Mouse (Mus musculus) myocyte (in vitro differentiated cells): ENCODE measurements around the gene Zfp51. TPM values are rescaled to one million over a fixed set of nuclear protein-coding genes. Genes with fewer than 3 reads are reported as not detected.
"Not testable (repeated sequence)": the region's sequence is repeated elsewhere in the genome, so short reads cannot be mapped to it uniquely, and the experiment has no call there.

Source experiments
- H3K27me3 ChIP-seq: one replicate; pipeline ENCODE4 v1.6.1; 2011; ENCODE audit not compliant: control insufficient read depth, insufficient read depth, insufficient read length
- H3K36me3 ChIP-seq: one replicate; pipeline ENCODE4 v1.6.1; 2011; ENCODE audit not compliant: control insufficient read depth, insufficient read depth
- H3K4me2 ChIP-seq: one replicate; pipeline ENCODE4 v1.6.1; 2011; ENCODE audit warnings: low read depth, control low read depth
- H3K4me3 ChIP-seq: one replicate; pipeline ENCODE4 v1.5.1; 2011; ENCODE audit warnings: mild to moderate bottlenecking, control low read depth, moderate library complexity
- H3K79me2 ChIP-seq: one replicate; pipeline ENCODE4 v1.6.1; 2011; ENCODE audit not compliant: control insufficient read depth, insufficient read depth
- H3ac ChIP-seq: one replicate; pipeline ENCODE4 v1.6.1; 2011; ENCODE audit not compliant: control insufficient read depth, insufficient read length
- CEBPB ChIP-seq: IDR thresholded peaks from 2 replicates; pipeline ENCODE4 v1.6.1; 2011; ENCODE audit warnings: mild to moderate bottlenecking, moderate library complexity; ENCODE audit not compliant: poor library complexity, insufficient read depth, severe bottlenecking
- E2F4 ChIP-seq: IDR thresholded peaks from one replicate; pipeline ENCODE4 v1.6.1; 2011; ENCODE audit warnings: mild to moderate bottlenecking, control low read depth, moderate library complexity; ENCODE audit not compliant: insufficient read depth
- MAX ChIP-seq: IDR thresholded peaks from one replicate; pipeline ENCODE4 v1.6.1; 2011; ENCODE audit warnings: low read depth, mild to moderate bottlenecking, control low read depth
- MYOD1 ChIP-seq, 3 experiments: IDR thresholded peaks; one replicate each; pipeline ENCODE4 v1.6.1; 2011; ENCODE audit warnings: control low read depth in 2 of 3, low read depth in 2 of 3, mild to moderate bottlenecking in 2 of 3, moderate library complexity in 1 of 3; ENCODE audit not compliant: insufficient read length in 2 of 3, control insufficient read depth in 1 of 3
- MYOG ChIP-seq, 3 experiments: IDR thresholded peaks; one replicate each; pipeline ENCODE4 v1.6.1; 2011; ENCODE audit warnings: control low read depth in 2 of 3, low read depth in 2 of 3, mild to moderate bottlenecking in 2 of 3; ENCODE audit not compliant: insufficient read length in 2 of 3, control insufficient read depth in 1 of 3, insufficient read depth in 1 of 3
- POLR2A ChIP-seq: IDR thresholded peaks from one replicate; pipeline ENCODE4 v1.6.1; 2011; ENCODE audit warnings: low read depth, mild to moderate bottlenecking, control low read depth, moderate library complexity; ENCODE audit not compliant: insufficient read length
- POLR2AphosphoS2 ChIP-seq: IDR thresholded peaks from one replicate; pipeline ENCODE4 v1.6.1; 2011; ENCODE audit warnings: low read depth, control low read depth; ENCODE audit not compliant: insufficient read length
- REST ChIP-seq: IDR thresholded peaks from one replicate; pipeline ENCODE4 v1.6.1; 2011; ENCODE audit warnings: mild to moderate bottlenecking, control low read depth, moderate library complexity; ENCODE audit not compliant: insufficient read depth, insufficient read length
- SRF ChIP-seq: IDR thresholded peaks from one replicate; pipeline ENCODE4 v1.6.1; 2011; ENCODE audit warnings: low read depth; ENCODE audit not compliant: control insufficient read depth, insufficient read length
- TCF12 ChIP-seq: IDR thresholded peaks from one replicate; pipeline ENCODE4 v1.6.1; 2011; ENCODE audit warnings: mild to moderate bottlenecking, control low read depth; ENCODE audit not compliant: poor library complexity, insufficient read depth, severe bottlenecking
- TCF3 ChIP-seq: IDR thresholded peaks from one replicate; pipeline ENCODE4 v1.6.1; 2011; ENCODE audit warnings: low read depth, control low read depth; ENCODE audit not compliant: insufficient read length
- USF1 ChIP-seq: IDR thresholded peaks from one replicate; pipeline ENCODE4 v1.6.1; 2011; ENCODE audit warnings: low read depth, mild to moderate bottlenecking, control low read depth, moderate library complexity
- polyA plus RNA-seq: library from polyadenylated mRNA; unstranded; fragments of >200 nt; fragmentation: generic; extraction: Trizol; gene quantifications from one replicate; pipeline ENCODE4 v1.2.1, GENCODE M21; 2012; ENCODE audit warnings: missing spikeins

The Zfp51 gene
- polyA plus RNA-seq: 1.5 TPM

GRCm38 (mm10) chr17:21450138-21450704 lies at the start of gene Zfp51:
Gene Zfp51, plus strand, starts transcription at chr17:21450374.
- H3K27me3 ChIP-seq: no peaks in the 10 kb centered on the region
- H3K79me2 ChIP-seq: peaks cover 9% of the 10 kb centered on the region
- H3K4me3 ChIP-seq: peak within 1 kb of the TSS; percentile 54
- no peak within 1 kb of the TSS for H3ac ChIP-seq
- no peaks in the 10 kb centered on the region for H3K36me3 ChIP-seq
- TF ChIP-seq MYOD1 (IDR thresholded peaks at IDR 0.05; ENCODE audit: control insufficient read depth in 1 of 3, insufficient read length in 2 of 3, low read depth in 2 of 3) (peak; percentile 30 to 90 (median 81)), POLR2A (peak; percentile 74), POLR2AphosphoS2 (peak; percentile 44), USF1 (no peak), REST (no peak), MYOG (IDR thresholded peaks at IDR 0.05; ENCODE audit: control insufficient read depth in 1 of 3, insufficient read depth in 1 of 3, insufficient read length in 2 of 3, low read depth in 2 of 3) (peak; percentile 62 to 91 (median 90))
- peak within 1 kb of the TSS; percentile 100 for H3K4me2 ChIP-seq

GRCm38 (mm10) chr17:21422664-21423599 lies 27.2 kb upstream of the Zfp51 start, which contains the start of gene Zfp54:
Gene Zfp54, plus strand, starts transcription at chr17:21423227.
- H3K27me3 ChIP-seq: peaks cover 6% of the 10 kb centered on the region
- TF ChIP-seq POLR2A: peak; percentile 51
- TF ChIP-seq MYOG (IDR thresholded peaks at IDR 0.05; ENCODE audit: control insufficient read depth in 1 of 3, insufficient read depth in 1 of 3, insufficient read length in 2 of 3, low read depth in 2 of 3): peak in 2 of 3 experiments; percentile 19 to 40
- TF ChIP-seq TCF3: no peak
- no peak for TF ChIP-seq SRF
- no peak for TF ChIP-seq POLR2AphosphoS2
- TF ChIP-seq REST: no peak
- TF ChIP-seq MYOD1 (IDR thresholded peaks at IDR 0.05; ENCODE audit: control insufficient read depth in 1 of 3, insufficient read length in 2 of 3, low read depth in 2 of 3): peak in 1 of 3 experiments; percentile 32
- TF ChIP-seq USF1: no peak

GRCm38 (mm10) chr17:21438806-21439400 lies 11.3 kb upstream of the Zfp51 start:
- not testable (repeated sequence) for H3K27me3 ChIP-seq, H3K4me3 ChIP-seq, H3K79me2 ChIP-seq, H3K4me2 ChIP-seq, H3ac ChIP-seq
- peaks cover 11% of the 10 kb centered on the region for H3K36me3 ChIP-seq

More at GRCm38 (mm10) chr17:21422664-21423599, 27.2 kb upstream of the Zfp51 start, which contains the start of gene Zfp54:
- H3K4me3 ChIP-seq: peak within 1 kb of the TSS; percentile 45
- H3K36me3 ChIP-seq: no peaks in the 10 kb centered on the region
- peak within 1 kb of the TSS; percentile 37 for H3ac ChIP-seq
- H3K79me2 ChIP-seq: no peaks in the 10 kb centered on the region
- H3K4me2 ChIP-seq: peak within 1 kb of the TSS; percentile 100

- Histone ChIP-seq H3K36me3 (no peaks in the 10 kb centered on the region), H3ac (no peak overlapping the region), H3K27me3 (no peaks in the 10 kb centered on the region), H3K4me3 (peak overlapping the region; percentile 54), H3K79me2 (peaks cover 9% of the 10 kb centered on the region), H3K4me2 (peak overlapping the region; percentile 100)
- TF ChIP-seq MYOD1 (IDR thresholded peaks at IDR 0.05; ENCODE audit: control insufficient read depth in 1 of 3, insufficient read length in 2 of 3, low read depth in 2 of 3) (no peak), USF1 (no peak), MYOG (IDR thresholded peaks at IDR 0.05; ENCODE audit: control insufficient read depth in 1 of 3, insufficient read depth in 1 of 3, insufficient read length in 2 of 3, low read depth in 2 of 3) (no peak), POLR2A (no peak), TCF12 (no peak), SRF (no peak), E2F4 (no peak), REST (no peak), TCF3 (no peak), POLR2AphosphoS2 (no peak), MAX (no peak), CEBPB (no peak)
Measured at GRCm38 (mm10) chr17:21449669-21450068, 505 bp upstream of the Zfp51 start.

- Histone ChIP-seq H3ac (no peak overlapping the region), H3K79me2 (no peaks in the 10 kb centered on the region), H3K36me3 (peaks cover 46% of the 10 kb centered on the region), H3K27me3 (no peaks in the 10 kb centered on the region), H3K4me3 (no peak overlapping the region), H3K4me2 (no peak overlapping the region)
- no peak for TF ChIP-seq POLR2A
- TF ChIP-seq USF1: no peak
- no peak for TF ChIP-seq CEBPB
- no peak for TF ChIP-seq POLR2AphosphoS2
- TF ChIP-seq MYOG (IDR thresholded peaks at IDR 0.05; ENCODE audit: control insufficient read depth in 1 of 3, insufficient read depth in 1 of 3, insufficient read length in 2 of 3, low read depth in 2 of 3): no peak
- TF ChIP-seq E2F4: no peak
- TF ChIP-seq TCF12: no peak
- TF ChIP-seq SRF: no peak
- no peak for TF ChIP-seq REST
- no peak for TF ChIP-seq TCF3
- TF ChIP-seq MYOD1 (IDR thresholded peaks at IDR 0.05; ENCODE audit: control insufficient read depth in 1 of 3, insufficient read length in 2 of 3, low read depth in 2 of 3): no peak
- TF ChIP-seq MAX: no peak
Measured at GRCm38 (mm10) chr17:21463550-21463949, 13.4 kb downstream of the Zfp51 start.
